ENCODE assay signal across 22 mouse cellular contexts in the genomic region with DNA sequence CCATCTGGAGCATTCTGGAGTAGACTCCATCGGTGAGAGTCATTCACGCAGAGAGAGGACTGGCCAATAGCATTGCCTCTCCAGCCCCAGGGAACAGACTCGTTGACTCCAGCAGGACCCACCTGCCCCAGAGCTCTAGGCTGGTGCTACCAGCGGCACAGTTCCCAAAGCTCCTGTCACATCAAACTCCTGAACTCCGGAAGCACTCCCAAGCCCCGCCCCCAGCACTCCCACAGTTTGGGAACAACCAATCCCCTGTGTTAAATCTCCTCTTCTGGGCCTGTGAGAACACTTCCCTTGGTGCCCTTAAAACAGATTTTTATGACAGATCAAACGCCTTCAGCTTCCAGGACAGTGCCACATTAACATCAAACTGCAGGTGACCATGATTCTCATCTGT.
DNase-seq lines count a peak whose midpoint lies in the region; ATAC-seq lines count a peak whose summit lies in the region.
"Had no signal": no experiment of that assay in that cellular context is flagged by ENCODE, and none has a peak within 500 bp of the region (broad histone marks: within the 10 kb centered on the region; RNA-seq: fewer than 3 reads in every experiment).

No protein-coding gene starts in this region.

- DNase-seq in neural tube, embryonic 11.5 days (ENCODE audit: low spot score) = peak; percentile 10
- DNase-seq in ES-CJ7 (ENCODE audit: low read depth, low spot score) (peak; percentile 35), ZHBTc4 (ENCODE audit: low read depth, low spot score) (peak; percentile 67)
- DNase-seq in retina, postnatal 1 day = no peak
- DNase-seq in natural killer cell, adult 2 months (ENCODE audit: low spot score in 2 of 2) = no peak
- DNase-seq: adrenal gland, adult 2 months; adrenal gland, postnatal 10 days; adrenal gland, postnatal 25 days; B cell, adult 2 months; cerebellum, adult 11 months; cerebellum, adult 18-20 months; cerebellum, adult 8-10 months; cerebellum, adult 9-11 months; cerebellum, postnatal 14 days; cerebellum, postnatal 36 days; embryo, embryonic 11 days; forebrain, postnatal 0 days had no signal

- no peak overlapping the region for H3K4me2 ChIP-seq in neural tube, embryonic 11.5 days (ENCODE audit: low read depth)
- no peak overlapping the region for H3K4me2 ChIP-seq in neural tube, embryonic 15.5 days
- H3K4me2 ChIP-seq: embryonic facial prominence, embryonic 12.5 days; forebrain, embryonic 13.5 days; forebrain, embryonic 15.5 days had no signal

- H3K9ac ChIP-seq in neural tube, embryonic 11.5 days (ENCODE audit: low read length) = no peak overlapping the region
- H3K9ac ChIP-seq in neural tube, embryonic 15.5 days (replicated peaks) = no peak overlapping the region
- H3K9ac ChIP-seq: embryonic facial prominence, embryonic 12.5 days; forebrain, embryonic 13.5 days; forebrain, embryonic 15.5 days; forebrain, postnatal 0 days had no signal

- ATAC-seq in neural tube, embryonic 11.5 days (ENCODE audit: insufficient read depth, low FRiP score, low TSS enrichment) = no peak
- ATAC-seq in neural tube, embryonic 15.5 days (ENCODE audit: low FRiP score) = no peak
- ATAC-seq: CD4-positive, CD25-positive, alpha-beta regulatory T cell, adult 4 months; forebrain, embryonic 13.5 days; forebrain, embryonic 15.5 days; forebrain, postnatal 0 days had no signal

- H3K27ac ChIP-seq in neural tube, embryonic 11.5 days (ENCODE audit: low read depth, low read length) = no peak overlapping the region
- H3K27ac ChIP-seq in neural tube, embryonic 15.5 days (replicated peaks) = no peak overlapping the region
- H3K27ac ChIP-seq: embryonic facial prominence, embryonic 12.5 days; forebrain, embryonic 13.5 days; forebrain, embryonic 15.5 days had no signal

- WGBS in neural tube, embryonic 11.5 days = 59% methylated on average over 7 of the region's 7 CpGs
- WGBS in neural tube, embryonic 15.5 days = 65% methylated on average over 7 of the region's 7 CpGs

- H3K9me3 ChIP-seq in neural tube, embryonic 11.5 days (ENCODE audit: control insufficient read depth, low read length) = no peaks in the 10 kb centered on the region
- H3K9me3 ChIP-seq in neural tube, embryonic 15.5 days (replicated peaks) = no peaks in the 10 kb centered on the region
- H3K9me3 ChIP-seq: embryonic facial prominence, embryonic 12.5 days; forebrain, embryonic 13.5 days; forebrain, embryonic 15.5 days had no signal

- H3K4me1 ChIP-seq in neural tube, embryonic 11.5 days (ENCODE audit: control insufficient read depth, insufficient read depth, low read length) = no peaks in the 10 kb centered on the region
- H3K4me1 ChIP-seq in neural tube, embryonic 15.5 days = no peaks in the 10 kb centered on the region
- H3K4me1 ChIP-seq: forebrain, embryonic 13.5 days; forebrain, embryonic 15.5 days had no signal

- no peaks in the 10 kb centered on the region for H3K36me3 ChIP-seq in neural tube, embryonic 11.5 days (ENCODE audit: control insufficient read depth, insufficient read depth, low read length)
- H3K36me3 ChIP-seq in neural tube, embryonic 15.5 days = no peaks in the 10 kb centered on the region
- H3K36me3 ChIP-seq: embryonic facial prominence, embryonic 12.5 days; forebrain, embryonic 15.5 days had no signal

- H3K27me3 ChIP-seq in neural tube, embryonic 11.5 days (ENCODE audit: control insufficient read depth, insufficient read depth, low read length) = no peaks in the 10 kb centered on the region
- H3K27me3 ChIP-seq in neural tube, embryonic 15.5 days (replicated peaks) = no peaks in the 10 kb centered on the region
- H3K27me3 ChIP-seq: embryonic facial prominence, embryonic 12.5 days; forebrain, embryonic 13.5 days; forebrain, embryonic 15.5 days had no signal

- no peak overlapping the region for H3K4me3 ChIP-seq in neural tube, embryonic 11.5 days (ENCODE audit: low read depth, low read length)
- H3K4me3 ChIP-seq in neural tube, embryonic 15.5 days (replicated peaks) = no peak overlapping the region
- H3K4me3 ChIP-seq: embryonic facial prominence, embryonic 12.5 days; forebrain, embryonic 13.5 days; forebrain, embryonic 15.5 days had no signal

Comparison
In these comparisons a context has a peak if more than half of its experiments do, and no peak if none do; other contexts are left out.
1. DNase-seq: peak in neural tube, embryonic 11.5 days (single experiment), ES-CJ7 (single experiment) and ZHBTc4 (single experiment); none in retina, postnatal 1 day (single experiment) and natural killer cell, adult 2 months (0 of 2).